Mouse (Mus musculus) NIH3T3 (cell line): ENCODE data around the gene Pnrc2.

Source experiments
- DNase-seq: peaks from one replicate; pipeline ENCODE4 v3.0.0-alpha.2; 2012; ENCODE audit warnings: low read depth

The Pnrc2 gene

GRCm38 (mm10) chr4:135870227-135871023, 3.2 kb downstream of the Pnrc2 start:
- DNase-seq = no peak

DNA sequence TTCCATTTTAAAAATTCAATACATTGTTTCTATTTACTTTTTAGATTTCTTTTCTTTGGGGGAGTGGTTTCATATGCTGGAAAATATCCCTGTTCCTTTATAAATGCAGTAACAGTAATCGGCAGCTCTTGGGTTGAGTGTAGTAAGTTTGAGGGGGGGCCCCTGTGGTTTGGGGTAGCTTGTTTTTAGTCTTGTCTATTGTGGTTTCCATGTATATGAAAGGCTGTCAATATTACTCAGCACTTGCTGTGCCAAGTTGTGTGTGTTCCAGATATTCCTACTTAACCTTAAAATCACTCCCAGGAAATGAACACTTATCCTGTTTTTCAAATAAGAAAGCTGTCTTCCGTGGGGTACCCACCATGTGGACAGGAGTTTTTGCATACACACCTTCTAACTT, 4.7 kb downstream of the Pnrc2 start:
- DNase-seq = peak; percentile 79

- DNase-seq = no peak
Measured at GRCm38 (mm10) chr4:135857597-135858186, 16.0 kb downstream of the Pnrc2 start.

DNA sequence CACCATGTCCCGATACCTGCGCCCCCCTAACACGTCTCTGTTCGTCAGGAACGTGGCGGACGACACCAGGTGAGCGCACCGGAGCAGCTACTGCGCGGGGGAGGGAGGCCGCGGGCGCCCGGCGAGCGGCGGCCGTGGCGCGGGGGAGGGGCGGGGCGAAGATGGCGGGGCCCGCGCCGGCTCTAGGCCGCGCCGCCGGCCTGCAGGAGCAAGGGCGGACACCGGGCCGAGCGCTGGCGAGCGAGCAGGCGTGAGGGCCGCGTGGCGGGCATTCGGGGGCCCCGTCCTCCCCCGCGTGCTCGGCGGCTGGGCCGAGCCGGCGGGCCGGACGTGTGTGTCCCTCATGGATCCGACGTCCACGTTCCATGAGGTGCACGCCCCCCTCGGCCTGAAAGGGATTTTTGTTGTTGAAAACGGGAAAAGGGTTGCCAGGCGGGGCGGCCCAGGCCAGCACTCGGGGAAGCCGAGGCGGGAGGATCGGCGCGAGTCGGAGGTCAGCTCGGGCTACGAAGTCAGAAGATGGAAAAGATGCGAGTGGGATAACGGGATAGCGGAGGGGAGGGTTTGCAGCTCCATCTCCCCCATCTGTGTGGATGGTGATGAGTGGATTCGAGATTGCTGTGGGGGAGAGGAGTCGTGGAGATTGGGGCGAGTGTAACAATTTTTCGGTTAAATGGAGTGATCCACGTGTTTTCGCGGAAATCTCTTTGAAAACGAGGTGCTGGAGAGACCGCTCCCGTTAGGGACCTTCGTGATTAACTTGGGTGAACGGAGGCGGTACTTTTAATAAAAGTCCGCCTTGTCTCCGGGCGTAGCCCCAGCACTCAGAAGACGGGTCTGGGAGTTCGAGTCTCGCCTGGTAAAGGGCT, 17.2 kb downstream of the Pnrc2 start:
- DNase-seq = peak; percentile 74

- peak; percentile 97 for DNase-seq
Measured at GRCm38 (mm10) chr4:135855536-135856222, 18.0 kb downstream of the Pnrc2 start, which contains the start of gene Srsf10. Gene Srsf10 (plus strand): TSS chr4:135855747.

GRCm38 (mm10) chr4:135855080-135855479, 18.6 kb downstream of the Pnrc2 start:
- DNase-seq = peak; percentile 53

- no peak for DNase-seq
Measured at GRCm38 (mm10) chr4:135854630-135855029, 19.0 kb downstream of the Pnrc2 start.

GRCm38 (mm10) chr4:135853987-135854546, 19.6 kb downstream of the Pnrc2 start:
- DNase-seq = no peak

DNA sequence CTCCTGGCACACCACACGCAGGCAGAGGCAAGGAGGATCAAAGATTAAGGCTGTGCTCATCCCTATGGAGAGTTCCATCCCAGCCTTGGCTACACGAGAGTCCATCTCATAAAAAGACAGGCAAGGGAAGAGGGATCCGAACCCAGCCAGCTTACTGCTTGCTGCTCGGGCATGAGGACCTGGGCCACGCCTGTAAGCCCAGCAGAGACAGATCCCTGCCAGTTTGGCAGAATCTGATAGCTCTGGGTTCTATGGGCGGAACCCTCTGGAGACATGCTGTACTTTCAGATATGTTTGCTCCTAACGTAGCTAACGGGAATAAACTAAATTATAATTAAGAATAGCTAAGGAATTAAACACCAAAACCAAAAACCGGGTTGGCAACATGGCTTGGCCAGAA, 21.7 kb downstream of the Pnrc2 start:
- no peak for DNase-seq

DNA sequence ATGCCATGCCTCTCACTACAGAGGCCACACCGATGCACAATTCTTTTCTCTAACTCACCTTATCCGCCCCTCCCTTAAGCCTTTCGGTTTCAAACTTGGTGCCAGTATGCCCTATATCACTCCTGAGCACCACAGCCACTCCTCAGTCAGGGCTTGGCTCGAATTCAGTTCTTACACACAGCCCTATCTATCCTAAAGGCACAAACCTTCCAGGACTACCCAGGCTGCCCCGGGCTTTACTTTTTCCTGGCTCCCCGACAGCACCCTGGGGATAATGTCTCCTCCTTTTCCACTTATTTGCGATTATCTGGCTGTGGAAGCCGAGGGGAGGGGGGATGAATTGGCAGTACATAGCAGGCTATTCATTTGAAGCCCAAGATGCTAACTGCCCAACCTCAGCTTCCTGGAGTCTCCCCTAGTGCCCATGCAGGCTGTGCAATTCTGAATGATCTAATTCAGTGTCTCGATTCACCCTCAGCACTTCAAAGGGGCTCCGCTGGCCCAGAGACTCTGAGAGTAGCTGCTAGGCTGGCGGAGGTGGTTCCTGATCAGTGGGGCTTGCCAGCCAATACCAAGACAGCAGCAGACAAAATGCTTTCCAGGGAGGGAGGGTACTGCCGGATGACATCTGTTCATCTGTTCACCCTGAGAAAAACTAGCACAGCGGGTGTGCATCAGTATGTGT, 23.1 kb downstream of the Pnrc2 start:
- DNase-seq = no peak

DNA sequence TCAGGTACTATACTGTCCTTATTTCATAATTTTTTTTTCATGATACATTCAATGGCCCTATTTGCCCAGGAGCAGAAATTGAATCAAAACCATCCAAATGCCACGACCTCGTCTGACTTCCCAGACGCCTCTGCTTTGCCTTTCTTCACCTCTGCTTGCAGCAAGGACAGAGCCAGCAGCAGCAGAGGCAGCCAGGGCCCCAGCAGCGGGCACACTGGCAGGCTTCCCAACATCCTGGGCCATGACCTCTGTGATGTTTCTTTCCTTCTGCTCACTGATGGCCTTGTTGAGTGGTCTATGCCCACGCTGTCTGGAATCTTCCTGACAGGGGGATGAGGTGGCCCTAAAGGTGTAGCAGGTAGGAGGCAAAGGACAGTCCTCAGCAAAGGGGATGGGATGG, 26.1 kb downstream of the Pnrc2 start:
- no peak for DNase-seq

DNA sequence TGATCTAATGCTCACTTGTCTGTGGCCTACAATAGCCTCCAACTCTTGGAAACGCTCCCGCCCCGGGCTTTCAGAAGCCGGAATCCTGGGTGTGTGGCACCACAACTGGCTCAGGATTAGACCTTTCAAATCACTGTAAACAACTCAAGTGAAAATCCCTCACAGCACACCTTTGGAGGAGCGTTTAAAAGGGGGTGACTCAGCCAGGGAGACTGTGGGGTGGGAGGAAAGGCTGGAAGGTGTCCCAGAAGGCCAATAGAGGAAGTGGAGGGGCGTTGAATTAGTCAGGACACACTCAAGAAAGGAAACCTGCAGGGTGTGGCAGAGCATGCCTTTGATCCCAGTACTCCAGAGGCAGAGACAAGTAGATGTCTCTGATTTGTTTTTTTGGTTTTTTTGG, 29.2 kb downstream of the Pnrc2 start:
- no peak for DNase-seq

DNA sequence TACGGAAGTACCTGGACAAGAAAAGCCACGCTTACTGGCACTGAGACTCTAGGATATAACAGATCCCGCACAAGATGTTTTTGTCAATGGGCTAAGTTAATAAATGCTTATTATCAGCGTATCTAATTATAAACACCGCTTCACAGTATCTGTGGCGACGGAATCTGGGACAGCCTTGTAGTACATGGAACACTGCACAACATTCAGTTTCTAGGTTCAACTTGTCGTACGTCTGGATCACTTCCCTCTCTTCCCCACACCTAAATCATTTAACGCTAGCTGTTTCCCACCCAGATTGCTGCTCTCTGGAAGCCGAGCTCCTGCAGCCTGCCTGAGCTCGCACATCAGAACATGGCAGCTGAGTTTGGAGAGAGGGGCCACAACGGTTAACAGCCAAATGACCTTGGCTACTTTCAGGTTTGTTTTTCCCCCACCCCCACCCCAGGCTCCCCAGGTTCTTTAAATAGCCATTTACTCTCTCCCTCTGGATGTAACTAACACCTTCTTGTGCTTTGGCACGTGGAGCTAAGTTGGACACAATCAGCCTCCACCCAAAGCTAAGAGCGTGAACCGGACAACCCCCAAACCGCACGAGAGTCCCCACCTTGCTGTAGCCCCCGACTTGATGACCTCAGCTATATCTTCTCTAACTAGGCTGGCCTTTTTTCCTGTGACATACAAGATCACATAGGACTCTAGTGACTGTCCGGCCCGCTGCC, 34.2 kb downstream of the Pnrc2 start:
- DNase-seq = no peak

GRCm38 (mm10) chr4:135838925-135839292, 34.7 kb downstream of the Pnrc2 start:
- no peak for DNase-seq

- DNase-seq = no peak
Measured at GRCm38 (mm10) chr4:135834124-135834717, 39.4 kb downstream of the Pnrc2 start.

DNA sequence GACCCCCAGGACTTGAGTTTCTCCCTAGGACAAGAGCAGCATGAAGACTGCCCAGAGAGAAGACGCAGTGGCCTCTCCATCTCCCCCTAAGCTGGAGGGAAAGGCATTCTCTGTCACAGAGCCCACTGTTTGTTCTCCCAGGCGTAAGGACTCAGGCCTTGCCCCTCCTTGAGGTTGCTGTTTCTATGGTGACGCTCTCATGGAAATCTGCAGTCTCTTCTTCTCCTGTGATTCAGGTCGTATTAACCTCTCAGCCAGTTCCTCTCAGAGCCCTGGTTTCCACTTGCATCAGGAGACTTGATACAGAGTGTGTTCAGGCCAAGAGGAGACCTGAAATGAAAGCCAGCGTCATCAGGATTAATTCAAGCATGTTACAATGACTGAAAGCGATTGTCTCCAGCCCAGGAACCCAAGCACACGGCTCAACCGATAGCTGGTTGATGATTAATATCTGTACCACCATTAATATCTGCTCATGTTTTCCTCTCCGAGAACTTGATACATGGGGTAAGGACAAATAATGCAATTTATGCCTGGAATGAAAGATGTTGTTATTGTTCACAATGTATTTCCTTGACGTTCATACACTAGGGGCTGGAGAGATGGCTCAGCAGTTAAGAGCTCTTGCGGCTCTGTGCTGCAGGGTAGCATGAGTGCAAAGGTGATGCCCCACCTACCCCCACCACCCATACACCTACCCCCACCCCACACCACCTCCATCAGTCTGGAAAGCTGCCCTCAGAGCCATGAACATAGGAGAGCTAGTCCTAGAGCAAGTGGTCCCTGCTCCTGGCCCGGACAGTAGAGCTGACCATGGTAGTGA, 40.1 kb downstream of the Pnrc2 start:
- no peak for DNase-seq

GRCm38 (mm10) chr4:135832070-135832469, 41.6 kb downstream of the Pnrc2 start:
- peak; percentile 14 for DNase-seq

GRCm38 (mm10) chr4:135828491-135828890, 45.2 kb downstream of the Pnrc2 start:
- peak; percentile 88 for DNase-seq

GRCm38 (mm10) chr4:135824254-135824653, 49.4 kb downstream of the Pnrc2 start:
- no peak for DNase-seq
